Mouse (Mus musculus): ENCODE measurements around the gene Hacd3.
"Not testable (repeated sequence)": the region's sequence is repeated elsewhere in the genome, so short reads cannot be mapped to it uniquely, and the experiment has no call there.

Hacd3 gene

DNA sequence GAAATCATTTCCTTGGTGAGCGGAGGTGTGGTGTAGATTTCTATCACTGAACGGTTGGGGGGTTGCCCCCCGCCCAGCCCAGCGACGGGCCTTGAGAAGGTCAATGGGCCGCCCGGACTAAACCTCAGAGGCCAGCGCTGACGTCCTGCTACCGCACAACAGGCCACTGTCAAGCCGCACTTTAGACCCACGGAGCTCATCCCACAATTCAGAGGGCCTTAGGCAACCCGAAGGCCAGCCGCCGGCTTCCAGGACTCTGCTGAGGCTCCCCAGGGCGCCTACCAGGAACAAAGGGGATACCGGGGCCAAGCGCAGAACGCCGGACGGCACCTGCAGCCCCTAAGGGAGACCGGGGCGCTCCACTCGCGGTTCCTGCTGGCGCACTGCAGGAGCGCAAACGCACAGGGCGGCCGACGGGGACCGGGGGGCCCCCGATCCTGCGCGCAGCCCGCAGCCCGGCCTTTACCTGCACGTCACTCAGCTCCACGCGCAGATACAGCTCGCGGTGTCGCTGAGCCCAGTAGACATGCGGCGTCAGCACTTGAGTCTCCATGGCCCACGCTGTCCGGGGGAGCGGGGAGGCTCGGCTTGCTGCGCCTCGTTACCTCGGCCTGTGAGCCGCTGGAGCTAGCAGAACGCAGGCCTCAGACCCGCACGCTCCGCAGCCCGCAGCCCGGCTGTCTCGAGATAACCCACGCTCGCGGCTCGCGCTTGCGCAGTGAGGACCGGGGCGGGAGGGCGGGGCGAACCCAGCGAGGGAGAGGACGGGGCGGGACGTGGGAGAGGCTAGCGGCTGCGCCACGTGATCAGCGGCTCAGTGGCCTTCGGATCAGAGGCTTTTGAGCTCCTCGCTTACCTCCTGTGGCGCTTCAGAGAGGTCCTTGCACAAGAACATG, at the start of gene Hacd3:
Gene Hacd3 (minus strand): TSS at position 703 of the 896 bp plus-strand sequence.
- peak; percentile 86 for DNase-seq (ENCODE audit: low read depth, low spot score)

GRCm38 (mm10) chr9:65070587-65070986, 49.1 kb upstream of the Hacd3 start:
- no peak for DNase-seq (ENCODE audit: low read depth, low spot score)

DNA sequence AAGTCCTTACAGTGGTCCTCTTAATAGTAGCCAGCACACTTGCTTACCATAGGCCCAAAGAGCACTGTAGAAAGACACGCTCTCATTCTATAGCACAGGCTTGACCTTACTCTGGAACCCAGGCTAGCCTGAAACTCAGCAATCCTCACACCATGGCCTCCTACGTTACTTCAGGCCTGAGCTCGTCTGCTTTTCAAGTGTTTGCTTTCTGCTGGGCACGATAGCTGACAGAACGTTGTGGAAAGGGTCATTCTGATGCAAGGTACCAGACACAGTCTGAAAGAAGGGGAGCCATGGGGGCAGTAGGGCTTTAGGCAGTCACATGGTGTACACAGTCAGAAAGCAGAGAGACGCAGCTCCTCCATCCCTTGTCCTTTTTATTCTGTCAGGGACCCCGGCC, 42.8 kb upstream of the Hacd3 start:
- DNase-seq (ENCODE audit: low read depth, low spot score), result no peak

- DNase-seq (ENCODE audit: low read depth, low spot score), result no peak
These were observed 29.5 kb upstream of the Hacd3 start for GRCm38 (mm10) chr9:65050981-65051380.

GRCm38 (mm10) chr9:65049422-65049821, 27.9 kb upstream of the Hacd3 start:
- DNase-seq (ENCODE audit: low read depth, low spot score), result no peak

GRCm38 (mm10) chr9:65046993-65047392, 25.5 kb upstream of the Hacd3 start:
- no peak for DNase-seq (ENCODE audit: low read depth, low spot score)

GRCm38 (mm10) chr9:65041430-65041829, 19.9 kb upstream of the Hacd3 start:
- peak; percentile 25 for DNase-seq (ENCODE audit: low read depth, low spot score)

- DNase-seq (ENCODE audit: low read depth, low spot score), result no peak
These were observed 15.4 kb upstream of the Hacd3 start for GRCm38 (mm10) chr9:65036861-65037260.

- DNase-seq (ENCODE audit: low read depth, low spot score), result peak; percentile 52
These were observed 15.0 kb upstream of the Hacd3 start for GRCm38 (mm10) chr9:65036456-65036855.

DNA sequence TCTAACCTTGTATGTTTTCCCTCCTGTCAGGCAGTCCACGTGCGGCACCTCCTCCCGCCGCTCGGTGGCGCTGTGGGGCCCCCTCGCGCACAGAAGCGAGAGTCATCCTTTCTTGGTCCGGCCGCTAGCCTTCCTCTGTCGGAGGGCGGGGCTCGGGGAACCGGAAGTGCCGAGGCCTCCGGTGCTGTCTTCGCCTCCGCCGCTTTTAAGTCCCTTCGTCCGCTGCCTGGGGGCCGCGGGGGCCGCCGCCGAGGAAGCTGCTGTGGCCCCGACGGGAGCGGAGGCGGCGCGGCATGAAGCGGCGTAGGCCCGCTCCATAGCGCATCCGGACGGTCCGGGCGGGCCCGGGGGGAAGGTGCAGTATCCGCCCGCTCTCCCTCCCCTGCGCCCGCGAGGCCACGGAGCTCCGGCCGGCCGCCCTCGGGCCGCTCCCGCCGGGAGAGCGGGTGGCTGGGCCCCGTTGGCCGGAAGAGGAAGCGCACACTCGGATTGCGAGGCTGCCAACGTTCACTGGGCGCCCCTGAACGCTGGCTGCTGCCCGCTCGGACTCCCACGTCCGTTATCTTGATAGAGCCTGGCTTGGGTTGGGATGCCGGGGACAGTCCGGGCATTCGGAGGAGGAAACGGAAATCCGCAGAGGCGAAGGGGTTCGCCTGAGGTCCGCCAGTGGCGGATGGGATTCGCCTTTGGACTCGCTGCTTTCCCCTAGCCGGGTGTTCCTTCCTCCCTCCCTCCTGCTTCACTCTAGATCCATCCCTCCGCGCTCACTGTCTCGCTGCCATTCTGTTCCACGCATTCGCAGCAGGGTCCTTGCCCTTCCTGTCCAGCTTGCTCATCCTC, 11.0 kb upstream of the Hacd3 start, which contains the start of gene Dpp8:
Gene Dpp8 (plus strand): TSS at position 146 of the 840 bp plus-strand sequence.
- DNase-seq (ENCODE audit: low read depth, low spot score), result peak; percentile 92

DNA sequence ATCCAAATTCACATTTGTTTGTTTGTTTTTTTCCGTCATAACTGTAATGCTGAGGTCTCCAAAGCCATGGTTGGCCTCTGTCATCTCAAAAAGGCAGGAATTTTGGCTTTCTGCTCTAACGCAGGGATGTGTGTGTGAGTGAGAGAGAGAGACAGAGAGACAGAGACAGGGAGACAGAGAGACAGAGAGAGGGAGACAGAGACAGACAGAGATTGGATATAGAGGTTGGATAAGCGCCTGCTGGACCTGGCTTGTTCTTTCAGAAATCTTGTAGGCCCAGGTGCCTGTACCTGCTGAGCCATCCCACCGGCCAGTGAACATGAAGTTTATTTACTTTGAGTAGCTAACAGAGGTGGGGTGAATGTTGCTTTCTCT, 10.4 kb upstream of the Hacd3 start:
- DNase-seq (ENCODE audit: low read depth, low spot score), result no peak

DNA sequence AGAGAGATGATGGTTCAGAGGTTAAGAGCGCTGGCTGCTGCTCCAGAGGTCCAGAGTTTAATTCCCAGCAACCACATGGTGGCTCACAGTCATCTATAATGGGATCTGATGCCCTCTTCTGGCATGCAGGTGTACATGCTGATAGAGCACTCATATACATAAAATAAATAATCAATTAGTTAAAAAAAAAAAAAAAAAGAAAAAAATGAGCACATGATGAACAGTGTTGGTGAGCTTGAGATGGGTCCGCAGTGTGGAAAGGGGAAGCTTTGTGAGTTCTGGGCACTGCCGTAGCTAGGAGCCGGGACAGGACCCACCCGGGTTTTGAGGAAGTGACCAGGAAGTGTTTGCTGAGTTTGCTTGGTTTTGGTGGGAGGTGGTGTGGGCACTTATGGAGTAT, 9.9 kb upstream of the Hacd3 start:
- not testable (repeated sequence) for DNase-seq (ENCODE audit: low read depth, low spot score)

DNA sequence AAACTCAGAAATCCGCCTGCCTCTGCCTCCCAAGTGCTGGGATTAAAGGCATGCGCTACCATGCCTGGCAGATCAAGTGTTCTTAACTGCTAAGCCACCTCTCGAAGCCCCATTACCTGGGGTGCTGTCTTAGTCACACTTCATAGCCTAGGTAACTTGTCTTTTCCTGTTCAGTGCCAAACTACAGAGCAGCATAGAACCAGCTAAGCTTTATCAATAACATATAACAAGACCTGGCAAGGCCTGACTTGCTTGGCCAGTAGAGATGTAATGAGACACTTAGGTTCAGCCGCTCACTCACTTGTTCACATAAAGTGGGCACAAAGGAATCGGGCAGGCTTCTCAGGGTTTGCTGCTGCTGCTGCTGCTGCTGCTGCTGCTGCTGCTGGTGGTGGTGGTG, 6.8 kb upstream of the Hacd3 start:
- no peak for DNase-seq (ENCODE audit: low read depth, low spot score)

GRCm38 (mm10) chr9:65027241-65027640, 5.7 kb upstream of the Hacd3 start:
- DNase-seq (ENCODE audit: low read depth, low spot score), result no peak

- DNase-seq (ENCODE audit: low read depth, low spot score), result no peak
These were observed 2.0 kb upstream of the Hacd3 start for GRCm38 (mm10) chr9:65023447-65023846.

GRCm38 (mm10) chr9:65022580-65023135, 1.2 kb upstream of the Hacd3 start:
- DNase-seq (ENCODE audit: low read depth, low spot score), result peak; percentile 25

DNA sequence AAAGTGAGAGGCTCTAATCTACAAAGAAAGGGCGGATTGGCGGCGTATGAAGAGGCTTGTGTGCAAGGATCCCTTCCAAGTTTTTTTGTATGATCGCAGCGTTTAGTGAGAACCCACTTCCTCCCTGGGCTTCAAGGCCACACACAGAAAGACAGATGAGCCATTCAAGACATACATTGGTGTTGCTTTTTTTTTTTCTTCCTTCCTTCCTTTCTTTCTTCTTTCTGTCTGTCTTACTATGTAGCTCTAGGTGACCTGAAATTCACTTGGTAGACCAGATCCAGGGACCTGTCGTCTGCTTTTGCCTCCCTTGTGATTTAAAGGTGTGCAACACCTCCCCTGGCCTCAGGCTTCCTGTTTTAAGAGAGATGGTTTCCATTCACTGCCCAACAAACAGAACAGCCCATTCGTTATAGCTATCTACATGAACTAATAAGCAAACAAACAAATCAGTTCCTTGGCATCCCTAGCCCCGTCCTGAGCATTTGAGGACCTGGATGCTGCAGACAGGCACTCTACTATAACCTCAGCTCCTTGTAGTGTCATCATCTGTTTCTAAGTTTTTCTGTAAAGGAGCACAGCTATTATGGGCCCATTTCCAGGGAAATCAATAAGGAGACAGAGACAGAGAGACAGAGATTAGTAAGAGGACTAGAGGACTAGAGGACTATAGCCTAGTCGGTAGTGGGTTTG, 540 bp upstream of the Hacd3 start:
- no peak for DNase-seq (ENCODE audit: low read depth, low spot score)

- no peak for DNase-seq (ENCODE audit: low read depth, low spot score)
These were observed 1.4 kb downstream of the Hacd3 start for GRCm38 (mm10) chr9:65020128-65020527.

- no peak for DNase-seq (ENCODE audit: low read depth, low spot score)
These were observed 2.3 kb downstream of the Hacd3 start for GRCm38 (mm10) chr9:65019146-65019545.

DNA sequence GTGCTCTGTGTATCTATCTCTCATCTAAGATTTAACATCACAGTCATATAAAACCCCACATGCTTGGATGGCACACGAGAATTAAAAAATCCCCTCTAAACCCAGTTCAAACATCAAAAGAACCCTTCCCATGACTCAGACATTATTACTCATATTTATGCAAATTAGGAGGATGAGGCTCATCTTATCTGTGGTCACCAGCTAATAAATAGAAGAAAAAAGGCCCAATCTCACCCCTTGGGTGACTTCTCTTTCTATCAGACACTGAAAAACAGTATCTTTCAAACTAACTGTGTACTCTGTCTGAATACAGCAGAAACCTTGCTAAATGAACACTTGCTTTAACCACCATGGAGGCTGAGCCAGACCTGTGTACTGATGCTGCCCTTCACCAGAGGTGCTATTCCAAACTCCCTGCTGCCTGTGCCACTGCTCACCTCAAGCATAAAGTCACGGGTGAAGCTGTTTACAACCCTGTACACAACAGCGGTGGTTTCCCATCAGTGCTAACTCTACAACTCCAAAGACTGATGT, 2.8 kb downstream of the Hacd3 start:
- DNase-seq (ENCODE audit: low read depth, low spot score), result no peak

GRCm38 (mm10) chr9:65017896-65018295, 3.6 kb downstream of the Hacd3 start:
- DNase-seq (ENCODE audit: low read depth, low spot score), result no peak

Measured in 3T3-L1 (cell line).